Mouse (Mus musculus) forebrain, embryonic 14.5 days (tissue): Measurements from ENCODE around the gene Otop1. TPM values are rescaled to one million over a fixed set of nuclear protein-coding genes. Genes with fewer than 3 reads are reported as not detected.

Experiments used
- ATAC-seq: fragments of 200-750 bp; cut with Nextera tagmentation; 2 replicates; pipeline ENCODE4 v1.8.0; 2017; ENCODE audit warnings: mild to moderate bottlenecking, moderate library complexity
- DNase-seq: peaks from one replicate; pipeline ENCODE4 v3.0.0-alpha.2; 2015; ENCODE audit warnings: low spot score
- H3K27ac ChIP-seq: fragments of 300-500 bp; sonication (generic); 2 replicates; pipeline ENCODE4 v1.5.1; 2014; ENCODE audit warnings: low read depth, mild to moderate bottlenecking, control low read depth, low read length, moderate library complexity
- H3K27me3 ChIP-seq: fragments of 300-500 bp; sonication (generic); replicated peaks from 2 replicates; pipeline ENCODE4 v1.6.1; 2014; ENCODE audit warnings: low read length, control low read depth, mixed read lengths; ENCODE audit not compliant: control insufficient read depth, insufficient read depth
- H3K36me3 ChIP-seq: fragments of 300-500 bp; sonication (generic); 2 replicates; pipeline ENCODE4 v1.6.1; 2014; ENCODE audit warnings: low read length, control low read depth; ENCODE audit not compliant: control insufficient read depth, insufficient read depth
- H3K4me1 ChIP-seq: fragments of 300-500 bp; sonication (generic); 2 replicates; pipeline ENCODE4 v1.6.1; 2014; ENCODE audit warnings: antibody characterized with exemption, low read length, control low read depth; ENCODE audit not compliant: control insufficient read depth, insufficient read depth
- H3K4me2 ChIP-seq: fragments of 300-500 bp; sonication (generic); 2 replicates; pipeline ENCODE4 v1.6.1; 2014; ENCODE audit warnings: mild to moderate bottlenecking, control low read depth, low read length
- H3K4me3 ChIP-seq: fragments of 300-500 bp; sonication (generic); 2 replicates; pipeline ENCODE4 v1.5.1; 2014; ENCODE audit warnings: low read depth, low read length, control low read depth
- H3K9ac ChIP-seq: fragments of 300-500 bp; sonication (generic); 2 replicates; pipeline ENCODE4 v1.6.1; 2014; ENCODE audit warnings: mild to moderate bottlenecking, low read length, control low read depth, moderate library complexity
- H3K9me3 ChIP-seq: fragments of 300-500 bp; sonication (generic); replicated peaks from 2 replicates; pipeline ENCODE4 v1.6.1; 2016; ENCODE audit warnings: low read length, control low read depth, mixed read lengths; ENCODE audit not compliant: control insufficient read depth
- WGBS: fragments of 180-500 bp; shearing (Covaris S2); extraction: QIAGEN DNeasy Blood & Tissue Kit; methylation state at CpG from one replicate; pipeline ENCODE4 v1.1.7; 2014; 5-methylcytosine and 5-hydroxymethylcytosine counted together
- polyA plus RNA-seq: library from polyadenylated mRNA; unstranded; fragments of >200 nt; fragmentation: Nextera tagmentation; extraction: Ambion mirVana; gene quantifications from 2 replicates; pipeline ENCODE4 v1.2.1, GENCODE M21; 2014

Gene Otop1
- polyA plus RNA-seq, 1 experiment from 2014 or later, result not detected

DNA sequence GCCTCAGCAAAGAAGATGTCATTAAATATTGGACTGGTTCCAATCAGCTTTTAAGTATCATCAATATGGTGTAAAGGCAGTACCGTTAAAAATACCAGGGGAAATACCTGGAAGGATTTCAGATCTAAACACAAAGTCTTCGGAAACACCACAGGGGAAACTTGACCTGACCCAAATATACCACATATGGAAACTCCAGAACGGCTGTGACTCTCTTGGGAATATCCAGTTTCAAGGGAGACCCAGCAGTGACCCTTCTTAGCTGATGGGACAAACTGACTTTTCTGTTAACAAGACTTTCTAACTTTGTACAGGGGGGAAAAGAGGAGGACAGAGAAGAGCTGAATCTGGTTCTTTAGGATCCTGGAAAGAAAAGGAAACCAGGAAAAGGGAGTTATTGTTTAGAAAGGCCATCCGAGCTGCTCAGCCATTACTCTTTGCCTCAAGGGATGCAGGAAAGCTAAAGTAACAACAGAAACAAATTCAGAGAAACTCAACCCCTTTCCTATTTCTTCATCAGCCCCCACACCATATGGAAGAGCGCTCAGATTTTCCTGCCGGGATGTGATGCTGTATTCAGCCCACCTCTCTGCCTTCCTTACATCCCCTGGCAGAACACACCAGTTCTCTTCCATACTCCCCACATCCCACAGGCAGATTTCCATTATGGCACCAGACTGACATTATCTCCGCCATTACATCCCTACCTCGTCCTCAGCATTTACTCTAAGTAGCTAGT is 17.6 kb upstream of the Otop1 start:
- H3K4me1 ChIP-seq, result peaks cover 7% of the 10 kb centered on the region

DNA sequence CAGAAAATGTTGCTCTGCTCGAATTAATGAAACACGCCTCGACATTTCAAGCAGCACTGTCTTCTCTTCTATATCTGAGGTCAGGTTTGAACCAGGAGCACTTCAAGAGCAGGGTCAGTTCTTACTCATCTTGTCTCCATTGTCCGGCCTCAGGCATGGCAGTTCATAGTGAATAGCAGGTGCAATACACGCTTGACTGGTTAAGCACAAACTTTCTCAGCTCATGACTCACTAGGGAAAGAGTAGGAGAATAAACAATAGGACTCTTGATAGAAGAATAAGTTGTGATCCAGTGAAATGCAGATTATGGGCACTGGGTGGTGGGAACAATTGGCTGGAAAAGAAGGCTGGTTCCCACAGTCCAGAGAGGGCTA is 17.0 kb upstream of the Otop1 start:
- Histone ChIP-seq H3K27me3 (no peaks in the 10 kb centered on the region), H3K4me1 (peaks cover 7% of the 10 kb centered on the region), H3K4me2 (no peak overlapping the region), H3K27ac (no peak overlapping the region), H3K9ac (no peak overlapping the region), H3K36me3 (peaks cover 19% of the 10 kb centered on the region), H3K4me3 (no peak overlapping the region), H3K9me3 (no peaks in the 10 kb centered on the region)
- DNase-seq (no peak), ATAC-seq (no peak)
- WGBS, result 88% methylated on average over 5 of the region's 5 CpGs

More for the DNA sequence above, 17.6 kb upstream of the Otop1 start:
- Histone ChIP-seq H3K4me3 (no peak overlapping the region), H3K9ac (no peak overlapping the region), H3K4me2 (no peak overlapping the region), H3K36me3 (peaks cover 13% of the 10 kb centered on the region), H3K27me3 (no peaks in the 10 kb centered on the region), H3K9me3 (no peaks in the 10 kb centered on the region), H3K27ac (no peak overlapping the region)
- no peak for DNase-seq
- no peak for ATAC-seq
- 83% methylated on average over 8 of the region's 8 CpGs for WGBS

DNA sequence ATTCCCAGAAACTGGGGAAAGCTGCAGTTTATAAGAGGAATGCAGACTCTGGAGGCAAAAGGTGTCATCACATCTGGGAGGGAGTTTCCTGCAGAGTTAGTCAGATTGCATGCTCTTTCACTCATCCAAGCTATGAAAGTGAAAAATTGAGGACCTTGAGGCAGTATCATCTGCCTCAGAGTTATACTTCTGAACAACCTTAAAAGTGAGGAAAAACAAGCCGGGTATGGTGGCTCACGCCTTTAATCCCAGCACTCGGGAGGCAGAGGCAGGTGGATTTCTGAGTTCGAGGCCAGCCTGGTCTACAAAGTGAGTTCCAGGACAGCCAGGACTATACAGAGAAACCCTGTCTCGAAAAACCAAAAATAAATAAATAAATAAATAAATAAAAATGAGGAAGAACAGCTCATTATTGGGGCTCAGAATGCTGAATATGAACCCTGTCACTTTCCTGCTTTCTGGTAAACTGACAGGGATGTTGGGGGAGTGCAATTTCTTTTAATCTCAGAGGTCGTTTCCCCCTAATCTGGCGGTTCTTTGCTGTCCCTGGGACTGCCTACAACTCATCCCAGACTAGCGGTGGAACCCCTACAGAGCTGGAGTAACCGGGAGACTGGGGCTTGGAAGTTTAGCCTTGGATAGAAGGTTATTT is 16.2 kb upstream of the Otop1 start:
- Histone ChIP-seq H3K36me3 (peaks cover 27% of the 10 kb centered on the region), H3K9ac (peak overlapping the region; percentile 76), H3K4me1 (peaks cover 7% of the 10 kb centered on the region), H3K4me2 (peak overlapping the region; percentile 57), H3K4me3 (peak overlapping the region; percentile 64), H3K27ac (peak overlapping the region; percentile 53; the same call in 1 of the 2 replicates), H3K27me3 (no peaks in the 10 kb centered on the region), H3K9me3 (no peaks in the 10 kb centered on the region)
- ATAC-seq (peak; percentile 1; the same call in 1 of the 2 replicates), DNase-seq (no peak)
- 48% methylated on average over 9 of the region's 9 CpGs for WGBS

DNA sequence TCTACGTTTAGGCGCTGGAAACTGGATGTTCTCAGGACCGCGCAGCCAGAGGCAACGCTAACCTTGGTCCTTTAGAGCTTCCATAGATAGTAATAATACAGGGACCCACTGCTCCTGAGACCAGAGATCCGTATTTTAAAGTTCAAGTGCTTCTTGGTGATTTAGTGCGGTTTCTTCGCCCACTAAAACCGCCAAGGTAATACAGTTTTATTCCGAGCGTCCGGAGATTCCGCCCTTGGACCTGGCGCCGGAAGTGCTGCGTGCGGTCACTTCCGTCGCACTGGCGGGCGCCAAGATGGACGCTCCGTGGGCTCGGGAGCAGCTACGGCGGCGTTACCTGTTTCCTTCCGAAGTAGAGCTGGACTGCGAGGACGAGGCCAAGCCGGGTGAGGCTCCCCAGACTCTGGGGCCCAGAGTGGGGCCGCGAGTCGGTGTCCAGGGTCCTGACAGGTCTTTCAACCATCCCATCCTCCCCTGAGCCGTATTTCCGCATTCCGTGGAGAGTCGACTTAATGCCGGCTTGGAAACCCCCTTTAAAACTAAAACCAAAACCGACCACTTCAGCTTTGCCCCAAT is 15.6 kb upstream of the Otop1 start, which contains the start of gene Tmem128:
Tmem128 (plus strand) TSS at position 79 of the 576 bp plus-strand sequence.
- under 1% methylated on average over 40 of the region's 40 CpGs for WGBS
- Histone ChIP-seq H3K36me3 (peaks cover 33% of the 10 kb centered on the region), H3K4me3 (peak within 1 kb of the TSS; percentile 64), H3K9ac (peak within 1 kb of the TSS; percentile 76), H3K27ac (peak within 1 kb of the TSS; percentile 53; the same call in 1 of the 2 replicates), H3K27me3 (no peaks in the 10 kb centered on the region), H3K9me3 (no peaks in the 10 kb centered on the region), H3K4me2 (peak within 1 kb of the TSS; percentile 57), H3K4me1 (peaks cover 7% of the 10 kb centered on the region)
- ATAC-seq (peak; percentile 88), DNase-seq (peak; percentile 78)

DNA sequence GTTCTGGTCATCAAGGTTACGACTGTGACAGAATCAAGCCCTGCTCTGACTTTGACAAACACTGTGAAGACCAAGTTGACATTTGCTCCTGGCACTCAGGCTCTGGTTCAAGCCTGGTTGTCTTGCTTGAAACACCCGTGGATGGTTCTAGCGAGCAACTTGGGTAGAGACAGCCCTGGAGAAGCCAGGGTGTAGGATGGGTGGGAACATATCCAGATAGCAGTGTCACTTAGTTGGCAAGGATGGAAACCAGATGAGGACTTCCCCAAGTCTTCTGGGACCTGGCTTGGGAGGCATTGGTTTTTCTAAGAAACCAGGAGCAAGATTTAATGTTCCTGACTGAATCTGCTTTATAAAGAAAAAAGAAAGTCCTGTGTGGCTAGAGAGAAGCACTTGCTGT is 4.8 kb upstream of the Otop1 start:
- Histone ChIP-seq H3K27ac (no peak overlapping the region), H3K9ac (no peak overlapping the region), H3K27me3 (peaks cover 15% of the 10 kb centered on the region; the same call in 1 of the 2 replicates), H3K9me3 (no peaks in the 10 kb centered on the region), H3K4me1 (no peaks in the 10 kb centered on the region), H3K4me2 (no peak overlapping the region), H3K4me3 (no peak overlapping the region), H3K36me3 (peaks cover 46% of the 10 kb centered on the region)
- DNase-seq (no peak), ATAC-seq (no peak)
- WGBS, result 94% methylated on average over 3 of the region's 3 CpGs

DNA sequence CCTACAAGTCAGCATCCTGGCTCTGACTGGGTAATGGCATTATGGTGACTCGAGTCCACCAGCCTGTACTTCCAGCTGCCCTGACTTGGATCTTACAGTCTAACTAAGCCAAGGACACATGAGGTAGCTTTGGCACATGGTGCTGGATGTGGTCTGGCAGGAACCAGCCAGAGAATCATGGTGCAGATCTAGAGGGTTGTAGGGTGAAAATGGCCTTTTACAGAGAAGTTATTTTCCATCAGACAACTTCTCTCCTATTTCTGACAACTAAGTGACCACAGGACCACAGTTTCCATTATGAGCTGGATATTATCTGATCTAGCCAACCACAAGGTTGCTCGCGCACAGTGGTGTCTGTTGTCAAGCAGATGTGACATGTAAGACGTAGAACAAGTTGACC is 1.9 kb upstream of the Otop1 start:
- H3K4me1 ChIP-seq, result peaks cover 3% of the 10 kb centered on the region; the same call in 1 of the 2 replicates
- ATAC-seq (no peak), DNase-seq (no peak)
- peaks cover 40% of the 10 kb centered on the region for H3K27me3 ChIP-seq
- no peak overlapping the region for H3K4me2 ChIP-seq
- no peak overlapping the region for H3K27ac ChIP-seq
- H3K4me3 ChIP-seq, result no peak overlapping the region
- no peak overlapping the region for H3K9ac ChIP-seq
- H3K9me3 ChIP-seq, result no peaks in the 10 kb centered on the region
- 86% methylated on average over 4 of the region's 4 CpGs for WGBS
- peaks cover 22% of the 10 kb centered on the region for H3K36me3 ChIP-seq

DNA sequence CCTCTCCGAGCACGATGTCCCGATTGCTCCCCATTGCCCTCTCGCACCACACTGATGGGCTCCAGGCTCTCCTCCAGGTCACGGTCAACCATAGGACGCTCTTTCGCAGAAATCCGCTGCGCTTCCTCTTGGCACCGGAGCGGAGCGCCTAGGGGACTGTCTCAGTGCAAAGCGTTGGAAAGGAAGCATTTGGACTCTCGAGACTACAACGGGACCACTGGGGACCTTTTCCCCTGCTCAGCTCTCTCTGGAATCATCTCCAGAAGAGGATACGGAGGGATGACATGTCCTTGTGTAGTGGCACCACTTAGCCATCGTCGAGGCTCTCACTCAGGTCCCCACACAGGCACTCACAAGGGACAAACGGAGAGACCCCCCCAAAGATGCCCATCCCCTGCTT is 679 bp downstream of the Otop1 start:
- Histone ChIP-seq H3K27me3 (peaks cover 51% of the 10 kb centered on the region), H3K9me3 (no peaks in the 10 kb centered on the region), H3K4me3 (peak overlapping the region; percentile 31), H3K27ac (no peak overlapping the region), H3K4me1 (peaks cover 3% of the 10 kb centered on the region; the same call in 1 of the 2 replicates), H3K36me3 (peaks cover 4% of the 10 kb centered on the region; the same call in 1 of the 2 replicates), H3K9ac (no peak overlapping the region), H3K4me2 (peak overlapping the region; percentile 24)
- 1% methylated on average over 19 of the region's 19 CpGs for WGBS
- DNase-seq, result peak; percentile 4
- no peak for ATAC-seq

DNA sequence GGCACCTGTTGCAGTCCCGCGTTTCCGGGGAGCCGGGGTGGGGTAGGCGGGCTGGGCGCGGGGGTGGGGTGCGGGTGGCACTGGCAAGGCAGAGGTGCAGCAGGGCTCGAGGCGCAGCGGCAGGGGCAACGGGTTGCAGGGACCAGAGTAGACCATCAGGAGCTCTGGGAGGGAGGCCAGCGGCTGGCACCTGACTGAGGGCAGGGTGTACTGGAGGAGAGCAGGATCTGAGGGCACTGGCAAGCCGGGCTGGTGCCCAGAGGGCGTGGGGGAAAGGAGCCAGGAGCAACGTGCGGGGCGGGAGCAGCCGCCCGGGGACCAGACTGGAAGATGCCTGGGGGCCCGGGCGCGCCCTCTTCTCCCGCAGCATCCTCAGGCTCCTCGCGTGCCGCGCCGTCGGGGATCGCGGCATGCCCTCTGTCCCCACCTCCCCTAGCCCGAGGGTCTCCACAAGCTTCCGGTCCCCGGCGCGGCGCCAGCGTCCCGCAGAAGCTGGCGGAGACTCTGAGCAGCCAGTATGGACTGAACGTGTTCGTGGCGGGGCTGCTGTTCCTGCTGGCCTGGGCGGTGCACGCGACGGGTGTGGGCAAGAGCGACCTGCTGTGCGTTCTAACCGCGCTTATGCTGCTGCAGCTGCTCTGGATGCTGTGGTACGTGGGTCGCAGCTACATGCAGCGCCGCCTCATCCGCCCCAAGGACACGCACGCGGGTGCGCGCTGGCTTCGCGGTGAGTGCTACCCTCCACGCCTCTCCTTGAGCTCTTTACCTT is 1.5 kb downstream of the Otop1 start:
- Histone ChIP-seq H3K9me3 (no peaks in the 10 kb centered on the region), H3K4me3 (peak overlapping the region; percentile 31), H3K9ac (0 out of 2 replicates have a peak overlapping the region, but pooled peaks have one; percentile 21), H3K27me3 (peaks cover 51% of the 10 kb centered on the region), H3K27ac (no peak overlapping the region), H3K4me1 (peaks cover 3% of the 10 kb centered on the region; the same call in 1 of the 2 replicates), H3K4me2 (peak overlapping the region; percentile 47), H3K36me3 (no peaks in the 10 kb centered on the region)
- peak; percentile 46; the same call in 1 of the 2 replicates for ATAC-seq
- WGBS, result 2% methylated on average over 54 of the region's 65 CpGs
- peak; percentile 24 for DNase-seq
